13 mouse cellular contexts compared by ENCODE assay signal in the genomic region with DNA sequence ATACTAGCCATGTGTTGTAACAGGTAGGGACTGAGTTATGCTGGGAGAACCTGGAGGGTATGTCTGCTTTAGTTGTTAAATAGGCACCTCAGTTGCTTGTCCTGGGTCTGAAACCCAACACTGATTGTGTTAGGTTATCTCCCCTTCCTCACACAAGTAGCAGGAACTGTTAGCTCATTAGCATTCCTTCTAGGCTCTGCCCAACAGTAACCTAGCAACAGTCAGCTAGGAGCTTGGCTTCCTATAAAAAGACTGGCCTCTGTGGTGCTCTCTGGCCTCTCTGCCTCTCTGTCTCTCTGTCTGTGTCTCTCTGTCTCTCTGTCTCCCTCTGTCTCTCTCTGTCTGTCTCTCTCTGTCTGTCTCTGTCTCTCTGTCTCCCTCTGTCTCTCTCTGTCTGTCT. TPM values are rescaled to one million over a fixed set of nuclear protein-coding genes. Genes with fewer than 3 reads are reported as not detected.
DNase-seq lines count a peak whose midpoint lies in the region; ATAC-seq and TF ChIP-seq lines count a peak whose summit lies in the region.
"Had no signal": no experiment of that assay in that cellular context is flagged by ENCODE, and none has a peak within 500 bp of the region (broad histone marks: within the 10 kb centered on the region; RNA-seq: fewer than 3 reads in every experiment).

No protein-coding gene starts in this region.

- no peak overlapping the region for H3K9ac ChIP-seq in forebrain, embryonic 15.5 days (replicated peaks)
- no peak overlapping the region for H3K9ac ChIP-seq in hindbrain, postnatal 0 days (replicated peaks; ENCODE audit: low read length)
- no peak overlapping the region for H3K9ac ChIP-seq in neural tube, embryonic 14.5 days (replicated peaks; ENCODE audit: low read depth, low read length)
- H3K9ac ChIP-seq: heart, embryonic 12.5 days; hindbrain, embryonic 15.5 days; liver, embryonic 15.5 days had no signal

- no peak overlapping the region for H3K27ac ChIP-seq in forebrain, embryonic 15.5 days (replicated peaks)
- H3K27ac ChIP-seq in hindbrain, postnatal 0 days, result no peak overlapping the region
- no peak overlapping the region for H3K27ac ChIP-seq in neural tube, embryonic 14.5 days (ENCODE audit: low read depth, low read length)
- H3K27ac ChIP-seq: hindbrain, embryonic 15.5 days; liver, embryonic 15.5 days had no signal

- no peaks in the 10 kb centered on the region for H3K9me3 ChIP-seq in forebrain, embryonic 15.5 days
- no peaks in the 10 kb centered on the region for H3K9me3 ChIP-seq in hindbrain, postnatal 0 days (ENCODE audit: low read length)
- H3K9me3 ChIP-seq in neural tube, embryonic 14.5 days (ENCODE audit: control insufficient read depth, low read length), result no peaks in the 10 kb centered on the region
- H3K9me3 ChIP-seq: heart, embryonic 12.5 days; hindbrain, embryonic 15.5 days; liver, embryonic 15.5 days had no signal

- peak; percentile 26 for DNase-seq in embryo, embryonic 10.5 days (ENCODE audit: low spot score)
- DNase-seq in hindbrain, postnatal 0 days (ENCODE audit: low spot score), result peak; percentile 3
- DNase-seq in thymus, adult 18-20 months, result no peak
- no peak for DNase-seq in gastrocnemius, adult 18-20 months (ENCODE audit: low spot score)
- DNase-seq in testis, postnatal 14 days (ENCODE audit: low spot score), result no peak
- DNase-seq: cerebellum, adult 8-10 months; gastrocnemius, postnatal 25 days; kidney, adult 8-10 months had no signal

- no peak overlapping the region for H3K4me3 ChIP-seq in forebrain, embryonic 15.5 days
- H3K4me3 ChIP-seq in hindbrain, postnatal 0 days (ENCODE audit: low read length), result no peak overlapping the region
- H3K4me3 ChIP-seq in neural tube, embryonic 14.5 days (ENCODE audit: low read depth, low read length), result no peak overlapping the region
- H3K4me3 ChIP-seq: heart, embryonic 12.5 days; hindbrain, embryonic 15.5 days; liver, embryonic 15.5 days had no signal

- H3K4me1 ChIP-seq in forebrain, embryonic 15.5 days, result no peaks in the 10 kb centered on the region
- H3K4me1 ChIP-seq in hindbrain, postnatal 0 days (ENCODE audit: insufficient read depth, low read length), result no peaks in the 10 kb centered on the region
- no peaks in the 10 kb centered on the region for H3K4me1 ChIP-seq in neural tube, embryonic 14.5 days (ENCODE audit: control insufficient read depth, insufficient read depth, low read length)
- H3K4me1 ChIP-seq: heart, embryonic 12.5 days; hindbrain, embryonic 15.5 days; liver, embryonic 15.5 days had no signal

- no peak for TF ChIP-seq CTCF in hindbrain, postnatal 0 days (IDR thresholded peaks at IDR 0.05; ENCODE audit: low read depth)

- no peak overlapping the region for H3K4me2 ChIP-seq in forebrain, embryonic 15.5 days (replicated peaks)
- H3K4me2 ChIP-seq in hindbrain, postnatal 0 days (ENCODE audit: low read depth, low read length), result no peak overlapping the region
- H3K4me2 ChIP-seq in neural tube, embryonic 14.5 days (ENCODE audit: low read depth, low read length), result no peak overlapping the region
- H3K4me2 ChIP-seq: heart, embryonic 12.5 days; hindbrain, embryonic 15.5 days; liver, embryonic 15.5 days had no signal

- H3K36me3 ChIP-seq in forebrain, embryonic 15.5 days, result no peaks in the 10 kb centered on the region
- no peaks in the 10 kb centered on the region for H3K36me3 ChIP-seq in hindbrain, postnatal 0 days (ENCODE audit: insufficient read depth, low read length)
- H3K36me3 ChIP-seq in neural tube, embryonic 14.5 days (ENCODE audit: control insufficient read depth, insufficient read depth, low read length), result no peaks in the 10 kb centered on the region
- H3K36me3 ChIP-seq: heart, embryonic 12.5 days; hindbrain, embryonic 15.5 days; liver, embryonic 15.5 days had no signal

- no peaks in the 10 kb centered on the region for H3K27me3 ChIP-seq in forebrain, embryonic 15.5 days
- H3K27me3 ChIP-seq in hindbrain, postnatal 0 days (ENCODE audit: insufficient read depth, low read length), result no peaks in the 10 kb centered on the region
- no peaks in the 10 kb centered on the region for H3K27me3 ChIP-seq in neural tube, embryonic 14.5 days (ENCODE audit: control insufficient read depth, insufficient read depth, low read length)
- H3K27me3 ChIP-seq: heart, embryonic 12.5 days; hindbrain, embryonic 15.5 days; liver, embryonic 15.5 days had no signal

- ATAC-seq in forebrain, embryonic 15.5 days (replicated peaks), result 0 out of 2 replicates have a peak, but pooled peaks have one; percentile 61
- 0 out of 2 replicates have a peak, but pooled peaks have one; percentile 49 for ATAC-seq in hindbrain, postnatal 0 days
- ATAC-seq in neural tube, embryonic 14.5 days (ENCODE audit: low read depth), result 0 out of 2 replicates have a peak, but pooled peaks have one; percentile 63

RNA-seq across cellular contexts. Expression of a gene that starts 42.2 kb away (rescaled TPM):
- polyA plus RNA-seq in forebrain, embryonic 15.5 days (2015; fragmentation: Nextera tagmentation; extraction: Ambion mirVana), result 41.7 and 46.0 TPM in 2 replicates
- total RNA-seq in hindbrain, postnatal 0 days (2014; rRNA removed), result 46.6 and 60.6 TPM in 2 replicates
- 33.1 and 33.3 TPM in 2 replicates for polyA plus RNA-seq in hindbrain, postnatal 0 days (2015; fragmentation: Nextera tagmentation; extraction: Ambion mirVana)
- 36.6 and 60.5 TPM in 2 replicates for polyA plus RNA-seq in neural tube, embryonic 14.5 days (2014; fragmentation: Nextera tagmentation; extraction: Ambion mirVana)
- total RNA-seq in gastrocnemius, adult 18-20 months (2021), result 10 to 100 TPM; 12.3 to 16.3 TPM

Comparison
In these comparisons a context has a peak if more than half of its experiments do, and no peak if none do; other contexts are left out.
1. DNase-seq: peak in embryo, embryonic 10.5 days (single experiment) and hindbrain, postnatal 0 days (single experiment); none in thymus, adult 18-20 months (0 of 2), gastrocnemius, adult 18-20 months (single experiment) and testis, postnatal 14 days (single experiment).
2. Peak in every context shown above with its lines, with median percentiles within 50 percentile points of each other: ATAC-seq.